Mouse (Mus musculus): ENCODE data around the gene Mogat1. TPM values are rescaled to one million over a fixed set of nuclear protein-coding genes. Genes with fewer than 3 reads are reported as not detected.
"Not testable (repeated sequence)": the region's sequence is repeated elsewhere in the genome, so short reads cannot be mapped to it uniquely, and the experiment has no call there.

Gene Mogat1
- total RNA-seq (2021), result not detected
- long read RNA-seq, experiment 1, result 0 reads
- long read RNA-seq, experiment 2, result 0 reads

DNA sequence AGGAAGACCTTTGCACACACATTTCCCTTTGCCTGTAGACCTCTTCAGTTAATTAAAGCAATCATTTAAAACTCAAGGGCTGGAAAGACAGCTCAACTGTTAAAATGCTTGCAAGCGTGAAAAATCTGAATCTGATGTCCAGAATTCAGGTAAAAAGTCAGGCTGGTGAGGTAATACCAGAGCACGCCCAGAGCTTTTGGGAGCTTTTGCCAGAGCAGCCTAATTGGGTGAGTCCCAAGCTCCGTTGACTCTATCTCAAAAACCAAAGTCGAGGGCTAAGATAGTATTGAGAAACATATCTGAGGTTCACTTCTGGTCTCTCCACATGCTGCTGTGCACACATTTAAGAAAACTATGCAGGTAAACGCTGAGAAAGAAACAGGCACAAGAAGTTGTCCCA lies at the start of gene Mogat1:
TSS of gene Mogat1 (plus strand) at position 130 of the 400 bp plus-strand sequence.
- DNase-seq, result no peak
- intact Hi-C loops (cut with DNase I), result no loop called here

DNA sequence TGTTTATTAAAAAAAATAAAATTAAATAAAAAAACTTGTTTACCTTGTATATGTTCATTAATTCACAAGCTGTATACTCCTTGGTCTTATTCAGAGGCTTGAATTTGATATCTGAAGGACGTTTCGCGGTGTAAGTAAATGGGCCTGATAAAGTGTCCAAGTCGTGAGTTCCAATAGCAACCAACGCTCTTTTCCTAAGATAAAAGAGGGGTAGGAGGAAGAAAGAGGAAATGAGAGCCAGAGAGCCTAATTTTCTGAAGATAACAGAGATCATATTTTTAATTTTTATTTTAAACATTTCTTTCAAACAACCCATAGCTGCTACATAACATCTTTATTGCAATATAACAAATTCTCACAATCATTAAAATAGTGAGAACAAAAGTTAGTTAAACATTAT lies 38.4 kb upstream of the Mogat1 start:
- DNase-seq, result no peak
- intact Hi-C loops (cut with DNase I), result no loop called here

DNA sequence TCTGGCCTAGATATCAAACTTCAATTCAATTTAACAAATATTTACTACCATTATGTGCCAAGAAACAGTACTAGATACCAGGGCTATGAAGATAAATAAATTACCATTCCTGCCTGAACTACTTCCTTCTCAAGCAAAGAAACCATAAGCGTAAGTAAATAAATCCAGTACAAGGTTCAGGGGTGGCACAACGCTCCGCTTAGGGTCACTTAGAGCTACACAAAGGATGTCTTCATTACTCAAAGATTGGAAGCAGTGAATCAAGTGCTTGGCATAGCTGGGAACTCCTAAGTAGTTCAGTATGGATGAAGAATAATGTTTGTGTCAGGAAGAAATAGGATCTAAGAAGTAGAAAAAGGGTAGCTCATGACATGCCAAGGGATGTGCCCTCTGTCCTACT lies 27.4 kb upstream of the Mogat1 start:
- DNase-seq, result no peak
- intact Hi-C loops (cut with DNase I), result no loop called here

DNA sequence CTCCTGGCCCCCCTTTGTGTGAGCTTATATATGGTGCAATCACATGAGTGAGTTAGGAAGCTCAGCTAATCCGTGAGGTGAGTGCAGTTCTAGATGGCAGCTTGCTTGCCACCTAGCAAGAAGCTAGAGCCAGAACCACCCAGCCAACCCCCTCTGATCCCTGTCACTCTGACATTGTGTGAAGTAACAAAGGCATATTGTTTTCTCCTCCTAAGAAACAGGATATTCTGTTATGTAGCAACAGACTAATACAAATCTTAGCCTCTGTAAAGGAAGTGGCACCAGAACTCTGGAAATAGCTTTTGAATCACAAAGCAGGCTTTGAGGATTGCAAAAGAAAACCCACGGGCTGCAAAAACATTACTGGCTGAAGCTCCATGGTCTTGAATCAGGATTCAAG lies 26.4 kb upstream of the Mogat1 start:
- intact Hi-C loops (cut with DNase I), result no loop called here
- no peak for DNase-seq

DNA sequence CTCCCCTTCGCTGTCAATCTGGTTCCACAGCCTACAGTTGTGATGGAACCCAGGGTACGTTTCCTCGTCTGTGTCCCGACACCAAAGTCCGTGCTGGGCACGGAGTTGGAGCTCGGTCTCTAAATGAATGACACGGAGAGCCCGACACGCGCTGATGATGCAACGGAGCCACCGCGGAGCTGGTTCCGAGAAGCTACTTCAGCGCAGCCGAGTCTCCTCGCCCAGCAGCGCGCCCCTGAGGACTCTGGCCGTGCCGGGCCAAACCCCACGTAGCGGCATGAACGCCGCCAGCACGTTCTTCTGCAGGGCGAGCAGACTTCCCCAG lies 22.4 kb upstream of the Mogat1 start:
- intact Hi-C loops (cut with DNase I), result loop anchor here (5.0 kb wide), 1 partner anchor 164 kb away; no protein-coding TSS in a partner anchor
- DNase-seq, result no peak

DNA sequence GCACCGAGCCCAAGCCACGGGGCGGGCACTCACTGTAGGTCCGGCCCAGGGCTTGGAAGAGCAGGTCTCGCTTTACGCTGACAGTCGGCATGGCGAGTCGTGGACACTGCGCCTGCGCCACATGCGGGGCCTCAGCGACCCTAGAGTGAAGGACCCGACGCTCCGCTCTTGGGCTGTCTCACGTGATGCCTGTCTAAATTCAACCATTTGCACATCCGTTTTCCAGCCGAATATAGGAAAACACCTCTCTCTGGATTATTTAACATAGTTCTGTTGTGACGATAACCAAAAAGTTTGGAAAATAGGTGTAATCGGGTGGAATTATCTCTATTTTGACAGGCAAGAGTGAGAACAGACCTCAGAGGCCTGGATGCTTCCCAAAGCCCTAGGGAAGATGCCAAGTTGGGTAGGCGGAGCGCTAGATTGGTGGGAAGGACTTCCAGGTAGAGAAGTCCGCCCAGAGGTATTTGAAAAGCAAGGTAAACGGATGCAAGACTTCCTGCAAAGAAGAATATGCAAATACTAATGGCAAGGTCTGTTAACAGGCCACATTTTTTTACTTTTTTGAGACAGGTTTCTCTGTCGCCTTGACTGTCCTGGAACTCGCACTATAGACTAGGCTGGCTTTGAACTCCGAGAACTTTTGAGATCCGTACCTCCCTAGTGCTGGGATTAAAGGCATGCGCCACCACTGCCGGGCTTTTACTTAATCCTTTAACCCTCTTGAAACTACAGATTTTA lies 21.9 kb upstream of the Mogat1 start, which contains the start of gene Farsb:
TSS of gene Farsb (minus strand) at position 146 of the 741 bp plus-strand sequence.
- peak; percentile 90 to 93 for DNase-seq
- intact Hi-C loops (cut with DNase I), result loop anchor here (5.0 kb wide), 1 partner anchor 163 kb away; no protein-coding TSS in a partner anchor

DNA sequence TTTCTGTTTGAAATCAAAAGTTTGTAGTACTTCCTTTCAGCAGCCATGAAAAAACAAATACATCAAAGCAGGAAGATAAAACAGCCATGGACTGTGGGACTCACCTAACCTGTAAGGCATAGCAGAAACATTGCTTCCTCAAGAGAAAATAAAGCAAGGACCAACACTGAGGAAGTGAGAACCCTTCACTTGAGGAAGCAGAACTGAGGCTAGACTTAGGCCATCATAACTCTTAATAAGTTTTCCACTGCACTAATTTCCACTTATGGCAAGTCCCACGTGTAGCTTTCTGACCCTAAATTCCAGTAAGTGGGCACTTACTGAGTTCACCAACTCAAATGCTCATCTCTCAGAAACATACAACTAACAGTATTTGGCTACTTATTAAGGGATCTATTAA lies 20.6 kb upstream of the Mogat1 start:
- intact Hi-C loops (cut with DNase I), result no loop called here
- no peak for DNase-seq

DNA sequence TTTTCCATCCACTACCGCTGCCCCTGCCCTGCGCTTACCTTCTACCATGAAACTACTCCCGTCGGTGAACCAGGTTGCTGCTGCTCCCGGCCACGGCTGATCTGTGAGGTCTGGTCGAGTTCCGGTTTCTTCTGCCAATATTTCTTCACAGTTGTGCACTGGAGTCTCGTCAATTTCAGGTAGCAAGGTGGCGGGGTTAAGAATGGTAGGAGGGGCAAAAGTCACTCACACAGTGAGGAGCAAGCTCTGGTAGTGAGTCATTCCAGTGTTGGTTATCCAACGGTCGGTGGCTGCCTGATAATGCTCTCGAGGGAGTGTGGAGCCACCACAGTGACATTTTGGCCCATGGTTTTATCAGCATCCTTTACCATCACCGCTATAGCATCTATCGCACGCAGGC lies 9.8 kb upstream of the Mogat1 start:
- intact Hi-C loops (cut with DNase I), result no loop called here
- DNase-seq, result no peak

DNA sequence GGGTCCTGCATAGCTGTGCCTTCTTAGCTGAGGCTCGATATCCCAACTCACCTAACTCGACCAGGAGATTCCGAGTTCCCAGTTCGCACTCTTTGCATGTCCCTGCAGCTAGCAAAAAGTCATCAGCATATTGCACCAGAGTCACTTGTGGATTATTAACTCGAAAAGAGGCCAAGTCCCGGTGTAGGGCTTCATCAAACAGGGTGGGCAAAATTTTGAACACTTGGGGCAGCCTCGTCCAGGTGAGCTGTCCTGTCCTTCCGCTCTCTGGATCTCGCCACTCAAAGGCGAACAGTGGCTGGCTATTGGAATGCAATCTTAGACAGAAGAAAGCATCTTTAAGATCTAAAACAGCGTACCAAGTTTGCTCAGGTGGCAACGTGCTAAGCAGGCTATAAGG lies 8.9 kb upstream of the Mogat1 start:
- intact Hi-C loops (cut with DNase I); DNase-seq: not testable (repeated sequence)

DNA sequence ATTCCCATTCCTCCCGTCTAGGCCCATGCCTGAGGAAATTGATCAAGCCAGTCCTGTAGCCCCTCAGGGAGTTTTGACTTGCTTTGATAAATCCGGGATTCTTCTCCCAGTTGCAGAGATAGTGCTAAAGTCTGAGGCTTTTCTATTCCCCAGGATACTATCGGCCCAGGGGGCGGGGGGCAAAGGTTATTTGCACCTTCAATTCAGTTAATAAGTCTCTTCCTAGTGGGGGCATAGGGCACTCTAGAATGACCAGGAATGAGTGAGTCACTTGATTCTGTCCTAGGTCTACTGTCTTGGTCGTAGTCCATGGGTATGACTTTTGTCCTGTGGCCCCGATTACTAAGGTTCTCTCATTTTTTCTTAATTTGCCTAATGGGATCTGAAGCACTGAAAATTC lies 8.3 kb upstream of the Mogat1 start:
- no peak for DNase-seq
- intact Hi-C loops (cut with DNase I), result no loop called here

DNA sequence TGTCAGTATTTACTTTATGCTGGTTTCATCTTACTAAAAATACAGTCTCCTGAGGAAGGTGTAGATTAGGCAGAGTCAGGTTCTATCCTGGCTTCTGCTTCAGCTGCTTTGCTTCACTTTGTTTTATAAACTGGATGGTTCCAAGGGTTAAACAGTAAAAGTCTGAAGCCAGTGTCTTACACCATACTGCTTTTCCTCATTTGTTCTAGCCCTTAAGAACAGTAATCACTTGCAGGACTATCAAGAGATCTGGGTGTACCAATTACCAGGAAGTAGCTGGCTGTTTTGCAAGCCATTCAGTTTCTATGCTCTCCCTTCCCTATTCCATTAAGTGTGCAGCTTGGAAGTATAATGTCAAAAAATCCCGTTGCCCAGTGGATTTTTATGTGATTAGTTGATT lies 3.7 kb upstream of the Mogat1 start:
- intact Hi-C loops (cut with DNase I), result no loop called here
- no peak for DNase-seq

DNA sequence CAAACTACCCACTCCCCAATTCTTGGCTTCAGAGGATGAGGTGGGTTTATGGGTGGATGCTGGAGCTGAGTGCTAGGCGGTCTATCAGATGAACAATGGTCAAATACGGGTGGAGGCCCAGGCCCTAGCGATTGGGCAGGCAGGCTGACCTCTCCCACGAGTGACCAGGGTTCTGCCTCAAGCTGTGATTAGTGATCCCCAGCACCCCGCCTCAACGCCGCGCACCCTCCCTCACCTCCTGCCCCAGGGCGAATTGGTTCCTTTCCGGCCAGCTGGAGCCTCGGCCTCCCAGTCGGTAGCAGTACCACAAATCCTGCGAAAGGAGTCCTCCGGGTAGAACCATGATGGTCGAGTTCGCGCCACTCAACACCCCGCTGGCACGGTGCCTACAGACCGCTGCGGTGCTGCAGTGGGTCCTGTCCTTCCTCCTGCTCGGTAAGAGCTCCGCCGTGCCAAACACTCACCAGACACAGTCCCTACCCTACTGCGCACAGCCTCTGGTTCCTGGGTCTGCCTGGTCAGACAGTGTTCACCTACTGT lies 900 bp downstream of the Mogat1 start, which contains the start of gene BC035947:
TSS of gene BC035947 (minus strand) at position 538 of the 540 bp plus-strand sequence.
- intact Hi-C loops (cut with DNase I), result no loop called here
- DNase-seq, result peak in 1 of 2 experiments; percentile 17

DNA sequence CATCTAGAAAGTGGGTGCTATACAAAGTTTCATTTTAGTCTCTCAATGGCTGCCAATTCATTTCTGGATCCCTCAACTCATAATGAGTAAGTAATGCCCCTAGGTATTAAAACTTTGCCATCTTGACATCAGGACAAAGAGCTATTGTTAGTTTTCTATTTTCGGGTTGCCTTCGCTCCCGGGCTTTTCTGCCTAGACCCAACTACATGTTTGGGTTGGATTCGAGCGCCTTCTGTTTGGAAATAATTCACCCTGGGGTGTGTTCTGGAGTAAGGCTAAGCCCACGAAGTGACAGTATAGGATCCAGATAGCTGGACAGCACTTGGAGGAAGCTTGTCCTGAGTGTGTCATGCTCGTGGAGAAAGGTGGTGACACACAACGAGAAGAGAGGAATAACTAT lies 2.0 kb downstream of the Mogat1 start:
- intact Hi-C loops (cut with DNase I), result no loop called here
- DNase-seq, result no peak

DNA sequence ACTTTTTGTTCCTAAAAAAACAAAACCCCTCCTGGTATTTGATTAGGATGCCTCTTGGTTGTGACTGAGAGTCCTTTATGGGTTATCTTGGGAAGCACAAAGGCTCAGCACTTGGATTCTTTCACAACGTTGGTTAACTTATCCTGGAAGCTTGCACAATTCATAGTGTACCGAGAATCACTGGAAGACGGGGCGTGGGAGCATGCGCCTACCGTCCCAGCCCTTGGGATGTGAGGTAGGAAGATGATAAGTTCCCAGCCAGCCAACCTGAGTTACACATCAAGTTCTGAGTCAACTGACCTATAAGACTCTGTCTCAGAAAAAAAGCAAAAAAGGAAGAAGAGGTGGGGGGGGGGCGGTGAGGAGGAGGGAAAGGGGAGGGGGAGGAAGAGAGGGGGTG lies 8.1 kb downstream of the Mogat1 start:
- no peak for DNase-seq
- intact Hi-C loops (cut with DNase I), result no loop called here

DNA sequence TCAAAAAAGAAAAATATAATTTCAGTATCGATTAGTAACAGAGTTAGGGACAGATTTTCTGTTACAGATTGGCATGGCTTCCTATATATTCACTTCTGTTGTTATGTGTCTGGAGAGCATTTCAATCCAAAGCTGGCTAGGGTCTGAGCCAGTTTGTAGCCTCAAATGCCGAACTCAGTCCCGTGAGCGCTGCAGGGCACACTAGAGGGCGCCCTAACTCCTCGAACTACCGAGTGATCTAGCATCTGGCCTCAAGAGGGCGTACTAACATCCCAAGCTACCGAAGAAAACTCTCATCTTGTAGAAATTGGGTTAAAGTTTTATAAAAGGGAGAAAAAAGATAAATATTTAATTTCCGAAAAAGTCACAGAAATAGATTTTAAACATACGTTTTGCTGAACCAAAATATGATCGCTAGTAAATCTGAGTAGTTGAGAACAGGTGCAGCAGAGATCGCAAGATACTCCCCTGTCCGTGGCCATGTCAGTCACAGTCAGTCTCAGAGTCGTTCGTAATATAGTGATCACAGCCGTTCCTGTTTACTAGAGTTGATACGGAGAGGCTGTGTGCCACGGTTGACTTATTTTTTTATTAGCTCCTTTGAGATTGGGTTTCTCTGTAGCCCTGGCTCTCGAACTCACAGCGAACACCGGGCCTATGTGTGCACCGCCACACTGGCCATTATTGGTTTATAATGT lies 14.5 kb downstream of the Mogat1 start:
- intact Hi-C loops (cut with DNase I), result no loop called here
- peak; percentile 42 to 67 for DNase-seq

DNA sequence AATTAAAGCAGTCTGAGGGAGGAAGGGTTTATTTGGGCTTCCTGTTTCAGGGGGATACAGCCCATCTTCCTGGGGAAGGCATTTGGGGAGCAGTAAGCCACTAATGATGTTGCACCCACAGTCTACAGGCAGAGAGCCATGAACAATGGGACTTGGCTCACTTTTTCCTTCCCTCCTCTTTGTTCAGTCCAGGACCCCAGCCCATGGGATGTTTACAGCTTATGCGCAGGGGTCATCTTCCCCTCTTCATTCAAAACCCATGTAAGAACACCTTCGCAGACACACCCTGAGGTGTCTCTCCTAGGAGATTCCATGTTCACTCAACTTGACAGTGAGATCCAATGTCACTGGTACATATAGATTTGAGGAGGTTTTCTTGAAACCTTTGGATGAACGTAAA lies 17.6 kb downstream of the Mogat1 start:
- intact Hi-C loops (cut with DNase I), result no loop called here
- no peak for DNase-seq

DNA sequence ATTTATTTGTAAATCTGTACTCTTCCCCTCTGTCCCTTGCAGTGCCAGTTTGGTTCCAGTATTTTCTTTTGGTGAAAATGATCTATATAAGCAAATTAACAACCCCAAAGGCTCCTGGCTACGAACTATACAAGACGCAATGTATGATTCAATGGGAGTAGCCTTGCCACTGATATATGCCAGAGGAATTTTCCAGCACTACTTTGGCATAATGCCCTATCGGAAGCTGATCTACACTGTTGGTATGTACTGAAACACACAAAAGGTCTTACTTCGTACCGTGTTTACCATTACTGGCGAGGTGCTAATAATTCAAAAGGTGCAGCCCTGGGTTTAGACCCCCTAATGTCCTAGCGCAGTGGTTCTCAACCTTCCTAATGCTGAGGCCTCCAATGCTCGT lies 18.2 kb downstream of the Mogat1 start:
- no peak for DNase-seq
- intact Hi-C loops (cut with DNase I), result no loop called here

DNA sequence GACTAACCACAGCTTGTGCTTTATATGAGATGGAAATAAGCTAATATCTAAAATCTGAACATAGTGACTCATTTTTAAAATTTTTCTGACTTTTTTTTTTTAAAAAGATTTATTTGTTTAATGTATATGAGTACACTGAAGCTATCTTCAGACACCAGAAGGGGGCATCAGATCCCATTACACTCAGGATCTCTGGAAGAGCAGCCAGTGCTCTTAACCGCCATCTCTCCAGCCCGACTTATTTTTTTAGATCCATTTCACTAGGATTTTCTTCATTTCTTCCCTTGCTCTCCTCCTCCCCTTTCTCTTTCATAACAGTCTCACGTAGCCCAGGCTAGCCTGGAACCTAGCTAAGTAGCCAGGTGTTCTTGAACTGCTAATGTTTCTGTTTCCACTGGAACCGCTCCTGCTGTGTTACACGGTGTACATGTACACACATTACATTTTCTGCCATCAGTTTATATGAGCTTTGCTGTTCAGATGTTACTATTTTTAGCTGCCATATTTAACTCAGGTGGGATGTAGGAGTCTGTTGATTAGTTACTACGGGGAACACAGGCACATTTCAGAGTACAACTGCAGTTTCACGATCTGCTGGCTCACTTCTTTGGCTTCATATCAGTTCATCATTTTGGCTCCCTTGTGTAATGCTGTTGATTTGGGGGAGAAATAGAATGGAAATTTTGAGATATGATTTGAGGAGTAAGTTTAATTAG lies 19.9 kb downstream of the Mogat1 start:
- intact Hi-C loops (cut with DNase I), result loop anchor here (10.0 kb wide), 2 partner anchors 124 to 1104 kb away; partner anchors contain the start of genes Acsl3 and Utp14b

DNA sequence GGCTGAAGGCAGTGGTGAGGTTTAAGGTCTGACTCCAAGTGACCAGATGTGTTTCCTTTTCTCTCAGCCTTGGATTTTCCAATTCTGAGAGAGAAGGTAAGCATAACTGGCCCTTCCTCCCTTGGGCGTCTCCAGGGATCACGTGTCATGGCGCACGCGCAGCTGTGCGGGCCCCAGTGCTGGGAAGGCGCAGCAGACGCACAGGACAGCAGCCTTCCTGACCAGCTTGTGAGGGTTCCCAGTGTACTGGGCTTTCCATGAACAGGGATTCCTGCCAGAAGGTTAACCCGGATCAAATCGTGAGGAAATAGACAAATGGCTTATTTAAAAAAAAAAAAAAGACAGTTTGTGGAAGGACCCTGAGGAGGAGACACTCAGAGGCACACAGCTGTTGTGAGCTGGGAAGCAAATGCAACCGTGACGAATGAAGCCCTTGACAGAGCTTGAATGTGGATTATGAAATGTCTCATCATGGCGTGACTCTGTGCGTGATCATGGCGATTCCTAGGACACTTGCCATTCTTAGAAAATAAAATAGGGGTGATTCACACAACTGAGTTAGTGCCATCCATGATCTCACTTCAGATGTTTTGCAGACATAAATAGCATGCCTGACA lies 21.5 kb downstream of the Mogat1 start:
- intact Hi-C loops (cut with DNase I), result loop anchor here (10.0 kb wide), 2 partner anchors 123 to 1103 kb away; partner anchors contain the start of genes Acsl3 and Utp14b
- DNase-seq, result peak in 1 of 2 experiments; percentile 5

More for the DNA sequence above, 19.9 kb downstream of the Mogat1 start:
- no peak for DNase-seq

Data from heart, postnatal 14 days (tissue).